Mouse (Mus musculus) embryonic fibroblast, embryonic 13.5 days (primary cell): ENCODE measurements at regions not wholly inside any gene's neighbourhood (a gene's known extent, or its start where the extent isn't known, plus 50 kb on each side); places are given as distances from the start of the nearest gene placed in this dataset.

Source experiments
- CTCF ChIP-seq: IDR thresholded peaks from 2 replicates; pipeline ENCODE4 v1.5.1; 2011; ENCODE audit warnings: mild to moderate bottlenecking, control low read depth, low read length, moderate library complexity, borderline replicate concordance; ENCODE audit not compliant: insufficient read depth
- POLR2A ChIP-seq: IDR thresholded peaks from 2 replicates; pipeline ENCODE4 v1.6.1; 2011; ENCODE audit warnings: low read depth, mild to moderate bottlenecking, control low read depth, low read length, moderate library complexity

DNA sequence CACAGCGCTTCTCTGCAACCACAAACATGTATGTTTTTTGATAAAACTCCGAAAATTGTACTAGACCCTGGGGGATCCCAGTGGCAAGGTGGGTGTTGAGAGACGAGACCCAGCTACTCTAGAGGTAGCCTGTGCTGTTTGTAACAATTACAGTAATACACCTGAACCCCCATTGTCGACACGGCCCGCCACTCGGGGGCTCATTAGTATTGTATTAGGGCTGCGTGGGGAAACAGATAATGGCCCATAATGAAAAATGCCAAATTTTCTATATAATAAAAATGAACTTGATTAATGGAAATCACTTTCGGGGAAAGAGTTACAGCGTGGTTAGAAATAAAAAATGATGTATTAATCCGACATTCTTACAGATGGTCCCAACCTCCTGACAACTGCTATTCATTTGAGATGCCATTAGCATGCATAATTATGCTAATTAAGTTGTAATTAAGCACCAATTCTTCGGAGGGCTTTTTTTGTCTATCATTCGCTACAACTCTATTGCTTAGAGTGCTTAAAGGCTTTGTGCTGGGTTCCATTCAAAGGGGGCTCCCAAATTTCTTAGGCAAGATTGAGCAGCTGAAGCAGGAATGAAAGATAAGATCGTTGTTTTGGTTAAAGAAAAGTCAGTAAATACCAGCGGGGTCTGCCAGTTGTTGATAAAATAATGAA lies 120.2 kb upstream of the Dynlrb2 start:
- TF ChIP-seq POLR2A: no peak
- TF ChIP-seq CTCF: no peak
